Mouse (Mus musculus) adrenal gland, adult 8-10 months (tissue): ENCODE data around the gene BC017158. TPM values are rescaled to one million over a fixed set of nuclear protein-coding genes. Genes with fewer than 3 reads are reported as not detected.

ENCODE experiments used
- DNase-seq: peaks from one replicate; pipeline ENCODE4 v3.0.0; 2022
- total RNA-seq, 4 experiments: library from RNA; stranded (reverse); gene quantifications; 2 replicates each; pipeline ENCODE4 v1.2.4; 2022

BC017158 gene
- total RNA-seq, 4 experiments from 2014 or later: 33.0 to 64.0 (median 46.6) TPM

DNA sequence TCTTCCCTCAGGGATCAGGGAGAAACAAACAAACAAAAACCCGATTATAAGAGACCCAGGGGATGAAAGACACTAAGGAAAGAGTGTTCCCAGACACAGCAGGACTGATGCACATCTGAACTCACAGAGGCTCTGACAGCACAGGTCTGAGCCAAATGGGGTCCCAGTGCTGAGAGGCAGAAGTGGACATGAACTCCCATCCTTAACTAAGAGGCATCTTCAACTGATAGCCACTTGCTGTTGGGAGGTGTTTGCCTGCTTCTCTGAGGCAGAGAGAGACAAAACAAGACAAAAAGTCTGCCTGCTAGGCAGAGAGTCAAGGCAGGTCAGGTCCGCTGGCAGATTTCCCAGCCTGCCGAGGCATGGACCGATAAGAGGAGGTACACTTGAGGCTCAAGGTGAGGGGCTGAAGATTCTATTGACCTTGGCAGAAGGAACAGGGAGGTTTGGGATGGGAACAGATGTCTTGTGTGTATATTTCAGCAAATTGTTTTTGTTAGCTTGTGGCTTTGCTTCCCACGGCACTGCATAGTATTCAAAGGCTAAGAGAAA, 41.1 kb downstream of the BC017158 start:
- DNase-seq: no peak

DNA sequence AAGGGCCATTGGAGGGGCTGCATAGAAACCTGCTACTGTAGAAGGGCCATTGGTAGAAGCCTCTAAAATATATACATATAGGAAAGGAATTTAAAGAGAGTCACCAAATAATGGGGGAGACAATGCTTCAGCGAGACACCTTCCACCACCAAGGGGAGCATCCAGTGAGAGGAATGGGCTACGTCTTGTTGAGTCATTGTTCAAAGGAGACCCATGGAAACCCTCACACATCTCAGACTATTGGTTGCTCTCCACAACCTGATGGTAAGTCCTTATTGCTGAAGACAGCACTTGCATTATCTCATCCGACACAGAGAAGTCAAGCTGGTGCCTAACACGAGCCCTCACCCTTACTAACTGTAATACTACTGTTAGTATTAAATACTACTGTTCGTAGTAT, 42.2 kb downstream of the BC017158 start:
- no peak for DNase-seq

DNA sequence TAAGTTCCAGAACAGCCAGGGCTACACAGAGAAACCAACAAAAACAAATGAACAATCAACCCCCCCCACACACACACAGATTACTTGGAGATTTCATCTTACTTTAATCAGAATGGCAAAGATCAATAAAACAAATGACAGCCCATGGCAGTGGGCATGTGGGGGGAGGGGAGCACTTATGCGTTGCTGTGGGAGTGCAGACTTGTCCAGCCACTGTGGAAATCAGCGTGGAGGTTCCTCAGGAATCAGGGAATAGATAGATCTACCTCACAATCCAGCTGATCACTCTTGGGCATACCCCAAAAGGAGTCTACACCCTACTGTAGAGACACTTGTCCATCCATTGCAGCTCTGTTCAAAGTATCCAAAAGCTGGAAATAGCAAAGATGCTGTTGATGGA, 43.0 kb downstream of the BC017158 start:
- DNase-seq: no peak

DNA sequence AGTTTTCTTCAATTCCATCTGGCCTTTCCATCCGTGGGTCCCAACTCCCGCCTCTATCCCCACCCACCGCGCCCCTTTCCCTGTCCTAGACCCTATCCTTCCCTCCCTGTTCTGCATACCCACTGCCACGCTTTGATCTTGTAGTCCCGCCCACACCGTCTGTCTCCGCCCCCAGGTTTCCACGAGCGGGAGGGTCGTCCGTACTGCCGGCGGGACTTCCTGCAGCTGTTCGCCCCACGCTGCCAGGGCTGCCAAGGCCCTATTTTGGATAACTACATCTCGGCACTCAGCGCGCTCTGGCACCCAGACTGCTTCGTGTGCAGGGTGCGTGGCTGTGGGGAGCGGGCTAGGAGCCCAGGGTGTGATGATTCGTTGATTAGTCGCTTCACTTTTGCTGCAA, 45.4 kb downstream of the BC017158 start:
- no peak for DNase-seq

DNA sequence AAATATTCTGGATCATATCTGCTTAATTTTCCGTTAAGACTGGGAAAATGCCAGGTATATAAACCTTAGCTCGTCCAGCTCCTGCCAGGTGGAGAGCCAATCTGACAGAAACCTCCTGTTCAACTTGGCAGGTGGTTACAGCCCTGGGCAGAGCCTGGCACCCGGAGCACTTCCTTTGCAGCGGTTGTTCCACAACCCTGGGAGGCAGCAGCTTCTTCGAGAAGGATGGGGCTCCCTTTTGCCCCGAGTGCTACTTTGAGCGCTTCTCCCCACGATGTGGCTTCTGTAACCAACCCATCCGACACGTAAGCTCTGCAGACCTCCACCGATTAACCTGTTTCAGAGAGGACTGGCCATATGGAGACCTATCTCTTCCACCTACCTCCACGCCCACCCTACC, 46.0 kb downstream of the BC017158 start:
- DNase-seq: no peak

DNA sequence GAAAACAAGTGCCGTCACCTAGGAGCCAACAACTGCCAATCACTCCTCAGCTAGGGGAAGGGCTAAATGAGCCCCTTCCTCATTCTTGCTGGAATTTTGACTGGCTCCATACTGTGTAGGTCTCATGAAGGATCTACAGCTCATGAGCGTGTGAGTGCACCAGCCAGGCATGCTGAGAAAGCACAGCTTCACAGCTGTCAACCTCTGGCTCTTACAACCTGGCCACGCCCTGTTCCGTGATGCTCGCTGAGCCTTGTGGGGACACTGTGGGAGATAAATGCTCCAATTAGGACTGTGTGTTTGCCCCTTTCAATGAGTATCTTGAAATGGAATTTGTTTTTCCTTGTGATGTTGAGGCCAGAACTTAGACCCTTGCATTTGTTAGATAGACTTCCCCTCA, 48.0 kb downstream of the BC017158 start:
- DNase-seq: no peak

DNA sequence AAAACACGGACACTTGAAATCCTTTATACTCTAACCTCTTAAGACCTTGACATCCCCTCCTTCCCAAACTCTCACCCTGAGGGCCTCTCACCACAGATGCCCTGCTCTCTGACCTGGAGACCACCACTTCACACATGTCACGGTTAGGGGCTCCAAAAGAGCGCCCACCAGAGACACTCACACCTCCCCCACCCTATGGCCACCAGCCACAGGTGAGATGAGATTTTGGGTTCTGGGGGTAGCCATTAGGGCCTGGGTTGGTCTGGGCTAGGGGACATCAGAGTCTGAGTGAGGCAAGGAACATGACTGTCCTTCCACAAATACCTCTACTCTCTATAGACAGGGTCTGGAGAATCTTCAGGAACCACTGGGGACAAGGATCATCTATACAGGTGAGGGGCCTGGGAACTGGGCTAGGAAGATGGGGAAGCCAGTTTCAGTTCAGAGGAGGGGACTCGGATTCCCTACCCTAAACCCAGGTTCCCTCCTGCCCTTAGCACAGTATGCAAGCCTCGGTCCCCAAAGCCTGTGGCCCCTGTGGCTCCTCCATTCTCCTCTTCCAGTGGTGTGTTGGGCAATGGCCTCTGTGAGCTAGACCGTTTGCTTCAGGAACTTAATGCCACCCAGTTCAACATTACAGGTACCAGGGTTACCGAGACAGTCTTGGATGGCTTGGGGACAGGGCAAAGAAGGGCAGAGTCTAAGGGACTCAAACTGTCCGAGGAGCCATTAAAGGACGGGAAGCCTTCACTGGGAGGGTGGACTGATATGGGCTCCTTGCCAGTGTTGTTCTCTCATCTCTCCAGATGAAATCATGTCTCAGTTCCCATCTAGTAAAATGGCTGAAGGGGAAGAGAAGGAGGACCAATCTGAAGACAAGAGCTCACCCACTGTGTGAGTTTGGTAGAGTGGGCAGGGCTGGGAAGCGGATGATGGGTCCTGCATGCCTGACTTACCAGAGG, 49.6 kb downstream of the BC017158 start:
- DNase-seq: no peak

DNA sequence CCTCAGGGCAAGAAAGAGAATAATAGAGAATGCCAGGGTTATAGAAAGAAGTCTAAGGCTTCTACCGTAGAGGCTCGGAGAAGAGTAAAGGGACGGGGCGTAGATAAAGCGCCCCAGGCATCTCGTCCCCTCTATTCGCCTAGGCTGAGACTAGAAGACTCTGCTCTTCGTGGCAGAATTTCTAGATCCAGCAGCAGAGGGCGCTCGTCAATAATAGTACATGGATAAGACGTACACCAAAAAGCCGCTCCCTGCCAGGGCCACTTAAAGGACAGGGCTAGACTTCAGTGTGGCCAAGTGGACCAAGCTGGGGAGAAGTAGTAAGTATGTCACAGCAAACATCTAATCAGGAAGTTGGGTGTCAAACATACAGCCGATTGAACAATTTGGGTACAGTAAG, 50.5 kb downstream of the BC017158 start:
- DNase-seq: peak; percentile 71

DNA sequence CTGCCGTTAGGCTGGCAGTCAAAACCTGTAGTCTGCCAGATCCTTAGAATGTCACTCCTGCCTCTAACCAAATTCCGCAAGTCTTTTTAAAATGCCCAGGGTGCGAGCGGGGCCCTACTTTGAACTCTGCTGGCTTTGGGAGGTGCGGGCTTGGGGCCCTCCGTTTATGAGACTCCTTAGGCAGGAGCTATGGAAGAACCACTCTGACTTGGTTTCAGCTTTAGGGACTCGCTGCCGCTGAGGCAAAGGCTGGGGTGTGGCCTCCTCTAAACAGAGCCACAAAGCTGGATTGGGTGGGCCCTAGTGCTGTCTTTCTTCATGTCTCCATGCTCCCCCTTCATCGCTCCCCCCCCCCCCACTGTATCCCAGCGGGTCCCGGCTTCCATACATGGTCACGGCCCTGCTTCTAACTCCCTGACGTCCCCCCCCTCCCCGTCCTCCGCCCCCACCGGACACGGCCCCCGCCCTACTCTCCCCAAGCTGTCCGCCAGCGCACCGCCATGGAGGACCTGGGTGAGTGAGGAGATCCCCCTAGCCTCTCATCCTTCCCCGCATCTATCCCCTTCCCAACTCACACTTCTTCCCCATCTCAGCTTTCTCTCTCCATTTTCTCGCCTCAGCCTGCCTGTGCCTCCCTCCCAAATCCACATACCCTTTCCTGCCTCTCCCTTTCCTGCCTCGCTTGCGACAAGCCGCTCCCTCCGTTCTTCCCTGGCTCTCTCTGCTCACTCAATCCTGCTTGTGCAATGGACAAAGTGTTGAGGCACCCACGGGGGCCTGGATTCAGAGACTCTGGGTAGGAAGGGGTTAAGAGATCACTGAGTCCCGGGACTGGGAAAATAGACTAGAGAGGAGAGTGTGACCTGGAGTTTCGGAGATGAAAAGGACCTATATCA, 51.2 kb downstream of the BC017158 start, which contains the start of gene Tgfb1i1:
TSS of gene Tgfb1i1 (plus strand) at position 317 of the 896 bp plus-strand sequence.
- no peak for DNase-seq

DNA sequence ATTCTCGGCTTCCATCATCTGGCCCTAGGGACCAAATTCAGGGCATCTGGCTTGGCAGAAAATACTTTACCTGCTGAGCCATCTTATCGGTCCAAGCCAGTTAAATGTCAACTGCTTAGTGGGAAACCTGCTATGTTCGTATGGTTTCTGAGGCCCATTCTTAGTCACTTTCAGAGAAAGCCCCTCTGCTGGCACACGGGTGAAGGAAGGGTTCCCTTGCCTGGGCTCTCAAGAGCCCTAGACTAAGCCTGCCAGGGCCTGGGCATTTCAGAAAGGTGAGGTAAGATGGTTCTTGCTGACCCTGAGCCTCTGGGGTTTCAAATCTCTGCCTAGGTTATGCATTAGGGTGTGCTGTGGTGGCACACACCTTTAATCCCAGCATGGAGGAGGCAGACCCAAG, 52.4 kb downstream of the BC017158 start:
- no peak for DNase-seq

DNA sequence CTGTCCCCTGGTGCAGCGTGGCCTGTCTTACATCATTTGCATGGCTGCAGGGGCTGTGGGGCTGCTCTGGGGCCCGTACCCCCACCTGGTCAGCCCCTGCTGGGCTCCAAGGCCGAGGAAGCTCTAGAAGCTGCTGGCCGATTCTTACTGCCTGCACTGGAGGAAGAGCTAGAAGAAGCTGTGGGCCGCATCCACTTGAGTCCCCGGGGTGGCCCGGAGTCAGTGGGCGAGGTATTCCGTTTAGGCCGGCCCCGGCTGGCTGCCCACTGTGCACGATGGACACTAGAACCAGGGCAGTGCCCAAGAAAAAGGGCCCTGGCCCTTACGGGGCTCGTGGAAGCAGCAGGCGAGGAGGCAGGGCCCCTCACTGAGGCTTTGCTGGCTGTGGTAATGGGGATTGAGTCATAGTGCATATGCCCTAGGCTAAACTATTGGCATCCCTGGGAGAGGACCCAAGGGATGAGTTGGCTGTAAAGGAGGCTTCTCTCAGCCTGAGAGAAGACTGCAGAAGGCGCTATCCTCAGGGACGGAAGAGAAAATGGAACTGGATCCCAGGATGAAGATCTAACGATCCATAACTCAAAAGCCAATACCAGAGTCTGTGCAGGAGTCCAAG, 53.5 kb downstream of the BC017158 start:
- DNase-seq: no peak

DNA sequence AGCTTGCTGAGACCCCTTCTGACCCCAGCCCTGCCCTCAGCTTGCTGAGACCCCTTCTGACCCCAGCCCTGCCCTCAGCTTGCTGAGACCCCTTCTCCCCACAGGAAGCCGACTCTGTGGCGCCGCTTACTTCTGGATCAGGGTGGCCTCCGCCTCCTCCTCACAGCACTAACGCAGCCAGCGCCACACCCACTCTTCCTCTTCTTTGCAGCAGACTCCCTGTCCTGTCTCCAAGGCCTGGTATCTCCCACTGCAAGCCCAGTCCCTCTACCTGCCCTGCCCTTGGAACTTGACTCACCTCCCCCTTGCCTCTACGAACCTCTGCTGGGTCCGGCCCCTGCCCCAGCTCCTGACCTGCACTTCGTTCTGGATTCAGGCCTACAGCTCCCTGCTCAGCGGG, 54.0 kb downstream of the BC017158 start:
- DNase-seq: no peak

DNA sequence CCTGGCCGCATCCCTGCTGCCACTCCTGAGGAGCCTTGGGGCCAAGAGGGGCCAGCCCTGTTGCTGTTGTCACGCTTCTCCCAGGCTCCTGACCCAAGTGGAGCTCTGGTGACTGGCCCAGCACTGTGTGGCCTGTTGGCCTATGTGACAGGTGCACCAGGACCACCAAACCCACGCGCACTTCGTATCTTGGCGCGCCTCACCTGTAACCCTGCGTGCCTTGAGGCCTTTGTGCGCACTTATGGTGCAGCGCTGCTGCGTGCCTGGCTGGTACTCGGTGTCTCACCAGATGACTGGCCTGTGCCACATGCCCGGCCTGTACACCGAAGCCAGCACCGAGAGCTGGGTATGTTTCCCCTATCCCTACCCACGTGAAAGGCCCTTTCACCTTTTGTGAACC, 55.6 kb downstream of the BC017158 start:
- DNase-seq: no peak

DNA sequence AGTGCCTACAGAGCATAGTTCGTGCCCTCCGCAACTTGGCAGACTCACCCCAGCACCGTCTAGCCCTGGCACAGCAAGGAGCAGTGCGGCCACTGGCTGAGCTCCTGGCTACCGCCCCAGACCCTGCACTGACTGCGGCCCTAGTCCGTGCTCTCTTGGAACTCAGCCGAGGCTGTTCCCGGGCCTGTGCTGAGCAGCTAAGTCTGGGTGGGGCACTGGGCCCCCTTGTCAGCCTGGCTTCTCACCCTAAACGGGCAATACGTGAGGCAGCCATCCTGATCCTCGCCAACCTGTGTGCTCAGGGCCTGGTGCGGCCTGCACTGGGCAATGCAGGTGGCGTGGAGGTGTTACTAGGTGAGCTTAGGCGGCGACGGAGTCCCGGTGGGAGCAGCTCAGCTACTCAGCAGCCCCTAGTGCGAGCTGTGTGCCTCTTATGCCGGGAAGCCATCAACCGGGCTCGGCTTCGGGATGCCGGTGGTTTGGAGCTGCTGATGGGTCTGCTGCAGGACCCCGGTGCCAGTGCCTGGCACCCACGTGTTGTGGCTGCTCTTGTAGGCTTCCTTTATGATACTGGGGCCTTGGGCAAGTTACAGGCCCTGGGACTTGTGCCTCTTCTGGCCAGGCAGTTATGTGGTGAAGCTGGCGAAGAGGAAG, 57.7 kb downstream of the BC017158 start:
- no peak for DNase-seq

DNA sequence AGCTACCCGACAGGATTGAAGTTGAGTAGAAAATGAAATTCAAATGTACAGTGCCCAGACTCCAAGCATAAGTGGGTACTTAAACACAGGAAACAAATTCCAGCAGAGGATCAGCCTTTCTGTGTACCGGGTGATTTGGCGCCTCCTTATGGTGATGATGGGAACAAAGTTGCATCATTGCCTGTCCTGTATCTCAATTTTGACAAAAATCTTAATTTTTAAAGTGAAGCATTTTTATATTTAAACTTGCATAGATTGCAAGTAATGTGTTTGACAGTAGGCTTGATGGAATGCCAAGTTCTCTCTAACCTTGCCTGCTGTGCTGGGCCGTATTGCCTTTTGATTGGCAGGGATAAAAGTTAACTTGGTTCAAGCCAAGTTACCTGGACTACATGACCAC, 59.0 kb downstream of the BC017158 start:
- no peak for DNase-seq

DNA sequence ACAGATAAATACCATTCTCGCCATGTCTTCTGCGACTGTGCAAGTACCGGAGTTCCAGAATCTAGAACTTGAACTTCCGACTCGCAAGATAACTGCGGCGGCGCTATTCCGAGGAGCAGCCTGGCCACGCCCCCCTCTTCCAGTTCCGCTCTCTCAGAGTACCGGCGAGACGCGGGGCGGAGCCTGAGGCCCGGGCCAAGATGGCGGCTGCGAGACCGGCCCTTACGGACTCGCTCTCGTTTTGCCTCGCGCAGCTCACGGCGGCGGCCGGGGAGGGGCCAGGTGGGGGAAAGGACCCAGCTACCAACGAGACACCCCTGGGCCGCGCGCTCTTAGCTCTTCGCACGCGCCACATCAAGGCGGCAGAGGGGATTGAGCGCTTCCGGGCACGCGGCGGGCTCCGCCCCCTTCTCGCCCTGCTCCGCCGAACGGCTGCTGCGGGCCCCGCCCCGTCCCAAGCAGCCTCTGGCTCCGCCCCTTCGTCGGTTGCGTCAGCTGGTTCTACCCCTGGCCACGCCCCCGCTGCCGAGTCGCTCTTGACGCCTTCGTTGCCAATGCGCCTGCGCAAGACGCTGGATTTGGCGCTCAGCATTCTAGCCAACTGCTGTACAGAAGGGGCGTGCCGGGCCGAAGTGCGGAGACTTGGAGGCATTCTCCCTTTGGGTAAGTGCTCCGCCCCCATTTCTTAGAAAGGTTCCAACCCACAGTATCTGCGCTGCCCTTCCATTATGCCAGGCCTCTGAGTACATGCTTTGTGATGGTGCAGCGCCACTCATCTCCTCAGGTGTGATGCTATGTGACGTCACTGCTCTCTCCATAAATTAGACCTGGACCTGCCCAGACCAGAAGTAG, 59.8 kb downstream of the BC017158 start, which contains the start of gene 9130023H24Rik:
TSS of gene 9130023H24Rik (minus strand) at position 105 of the 852 bp plus-strand sequence.
- DNase-seq: peak; percentile 99

DNA sequence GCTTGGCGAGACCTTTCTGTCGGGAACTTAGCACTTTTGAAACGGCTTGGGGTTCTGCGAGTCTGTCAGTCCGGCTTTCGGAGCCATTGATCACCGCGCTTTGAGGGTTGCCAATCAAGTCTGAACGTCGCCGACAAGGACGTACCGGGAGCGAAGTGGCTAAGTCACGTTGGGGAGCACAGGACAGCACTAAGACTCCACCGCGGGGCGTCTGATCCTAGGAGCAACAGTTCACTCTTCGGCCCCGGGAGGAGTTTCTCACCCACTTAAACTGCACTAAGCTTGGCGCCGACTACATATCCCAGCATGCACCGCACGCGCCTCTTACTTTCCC, 60.4 kb downstream of the BC017158 start:
- DNase-seq: no peak

DNA sequence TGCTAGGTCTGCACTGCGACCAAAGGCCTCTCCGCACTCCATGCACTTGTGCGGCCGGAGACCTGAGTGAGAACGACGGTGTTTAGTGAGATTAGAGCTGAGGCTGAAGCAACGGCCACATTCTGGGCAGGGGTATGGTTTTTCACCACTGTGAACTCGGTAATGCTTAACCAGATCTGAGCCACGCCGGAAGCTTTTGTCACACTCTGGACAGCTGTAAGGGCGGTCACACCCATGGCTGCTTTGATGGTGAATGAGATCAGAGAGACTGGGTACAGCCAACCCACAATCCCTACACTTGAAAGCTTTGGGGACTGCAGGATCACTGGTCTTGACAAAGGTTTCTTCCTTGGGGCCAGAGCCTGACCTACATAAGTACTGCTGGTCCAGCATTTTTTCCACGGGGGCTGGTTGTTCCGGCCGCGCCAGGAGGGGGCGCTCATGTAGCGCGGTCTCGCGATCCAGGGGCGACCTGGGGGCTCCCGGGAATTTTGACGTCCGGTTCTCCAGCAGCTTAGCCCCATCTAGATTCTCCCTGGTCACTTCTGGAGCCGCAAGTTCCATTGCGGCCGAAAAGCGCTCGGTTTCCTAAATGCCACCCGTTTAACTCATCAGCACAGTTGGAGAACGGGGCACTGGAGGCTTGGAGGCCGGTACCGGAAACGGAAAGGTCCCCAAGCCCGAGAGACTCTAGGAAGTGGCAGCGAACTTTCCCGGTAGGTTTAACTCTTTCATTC, 60.9 kb downstream of the BC017158 start, which contains the start of gene Armc5:
TSS of gene Armc5 (plus strand) at position 487 of the 737 bp plus-strand sequence.
- DNase-seq: peak; percentile 75

DNA sequence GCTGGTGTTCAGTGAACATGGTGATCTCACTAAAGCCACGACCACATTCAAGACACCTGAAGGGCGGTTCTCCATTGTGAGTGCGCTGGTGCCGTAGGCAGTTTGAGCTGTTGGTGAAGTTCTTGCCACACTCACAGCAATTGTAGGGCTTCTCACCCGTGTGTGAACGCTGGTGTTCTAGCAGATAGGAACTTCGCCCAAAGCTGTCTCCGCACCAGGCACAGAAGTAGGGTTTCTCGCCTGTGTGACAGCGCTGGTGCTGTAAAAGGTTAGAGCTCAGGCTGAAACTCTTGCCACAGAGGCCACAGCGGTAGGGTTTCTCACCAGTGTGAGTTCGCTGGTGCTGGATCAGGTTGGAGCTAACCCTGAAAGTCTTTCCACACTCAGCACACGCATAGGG, 61.5 kb downstream of the BC017158 start:
- no peak for DNase-seq

DNA sequence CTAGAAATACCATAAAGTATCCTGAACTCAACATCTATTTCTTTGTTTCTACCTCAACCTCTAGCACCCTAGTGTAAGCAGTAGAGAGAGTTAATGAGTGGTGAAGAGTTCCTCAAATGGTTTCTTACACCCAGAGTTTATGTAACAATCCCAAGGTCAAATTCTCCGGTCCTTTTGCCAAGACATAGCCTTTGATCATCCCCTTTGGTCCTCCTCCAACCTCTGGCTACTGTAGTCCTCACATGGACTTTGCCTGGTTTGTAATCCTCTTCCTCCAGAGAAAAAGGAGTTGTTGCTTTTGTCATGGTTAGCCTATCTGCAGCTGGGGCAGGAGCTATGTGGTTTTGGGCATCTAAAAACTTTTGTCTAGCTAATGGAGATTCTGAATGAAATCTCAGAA, 62.5 kb downstream of the BC017158 start:
- no peak for DNase-seq
